ENCODE assay signal across 10 mouse cellular contexts in genomic region chr10:29281736-29282135, GRCm38 (mm10).
"Had no signal": no experiment of that assay in that cellular context is flagged by ENCODE, and none has a peak within 500 bp of the region (broad histone marks: within the 10 kb centered on the region; RNA-seq: fewer than 3 reads in every experiment).

No protein-coding gene starts in this region.

- DNase-seq: kidney, postnatal 14 days; thymus, adult 2 months; thymus, postnatal 25 days had no signal

- H3K36me3 ChIP-seq: limb, embryonic 10.5 days; liver, embryonic 15.5 days; midbrain, embryonic 13.5 days; neural tube, embryonic 15.5 days; stomach, embryonic 15.5 days had no signal

- H3K9me3 ChIP-seq: limb, embryonic 10.5 days; liver, embryonic 15.5 days; midbrain, embryonic 13.5 days; neural tube, embryonic 15.5 days; stomach, embryonic 15.5 days had no signal

- H3K27ac ChIP-seq: limb, embryonic 10.5 days; liver, embryonic 15.5 days; midbrain, embryonic 13.5 days; neural tube, embryonic 15.5 days; stomach, embryonic 15.5 days had no signal

- H3K4me3 ChIP-seq: limb, embryonic 10.5 days; liver, embryonic 15.5 days; midbrain, embryonic 13.5 days; neural tube, embryonic 15.5 days; stomach, embryonic 15.5 days had no signal

- H3K9ac ChIP-seq: liver, embryonic 15.5 days; midbrain, embryonic 13.5 days; neural tube, embryonic 15.5 days; stomach, embryonic 15.5 days had no signal

- H3K4me1 ChIP-seq: limb, embryonic 10.5 days; liver, embryonic 15.5 days; midbrain, embryonic 13.5 days; neural tube, embryonic 15.5 days; stomach, embryonic 15.5 days had no signal

- H3K27me3 ChIP-seq: liver, embryonic 15.5 days; midbrain, embryonic 13.5 days; neural tube, embryonic 15.5 days; stomach, embryonic 15.5 days had no signal

- H3K4me2 ChIP-seq: liver, embryonic 11.5 days; liver, embryonic 15.5 days; midbrain, embryonic 13.5 days; neural tube, embryonic 15.5 days; stomach, embryonic 15.5 days had no signal

- ATAC-seq: intestine, embryonic 16.5 days; midbrain, embryonic 13.5 days had no signal
